20 mouse cellular contexts compared by ENCODE assay signal in genomic region chr10:77497185-77497584, GRCm38 (mm10).
"Had no signal": no experiment of that assay in that cellular context is flagged by ENCODE, and none has a peak within 500 bp of the region (broad histone marks: within the 10 kb centered on the region; RNA-seq: fewer than 3 reads in every experiment).

No protein-coding gene starts in this region.

- DNase-seq: liver, embryonic 13.5 days; liver, postnatal 0 days; lung, adult 2 months; lung, postnatal 14 days; lung, postnatal 36 days; right cerebral cortex, postnatal 14 days; right cerebral cortex, postnatal 4 days; spleen, adult 18-20 months; thymus, adult 18-20 months; thymus, postnatal 14 days; thymus, postnatal 36 days had no signal

- ATAC-seq: liver, postnatal 0 days; midbrain, embryonic 13.5 days; midbrain, embryonic 15.5 days had no signal

- H3K4me3 ChIP-seq: liver, embryonic 13.5 days; liver, embryonic 15.5 days; megakaryocyte, embryonic 14.5 days; midbrain, embryonic 13.5 days; midbrain, embryonic 15.5 days; myocyte; neural tube, embryonic 13.5 days; neural tube, embryonic 15.5 days had no signal

- H3K4me1 ChIP-seq: midbrain, embryonic 13.5 days; midbrain, embryonic 15.5 days; neural tube, embryonic 13.5 days; neural tube, embryonic 15.5 days had no signal

- H3K27me3 ChIP-seq: liver, embryonic 13.5 days; liver, embryonic 15.5 days; megakaryocyte, embryonic 14.5 days; midbrain, embryonic 13.5 days; midbrain, embryonic 15.5 days; neural tube, embryonic 13.5 days; neural tube, embryonic 15.5 days had no signal

- H3K4me2 ChIP-seq: liver, embryonic 13.5 days; liver, embryonic 15.5 days; midbrain, embryonic 11.5 days; midbrain, embryonic 13.5 days; midbrain, embryonic 15.5 days; neural tube, embryonic 13.5 days; neural tube, embryonic 15.5 days had no signal

- H3K9me3 ChIP-seq: liver, embryonic 13.5 days; liver, embryonic 15.5 days; megakaryocyte, embryonic 14.5 days; midbrain, embryonic 13.5 days; midbrain, embryonic 15.5 days; neural tube, embryonic 13.5 days; neural tube, embryonic 15.5 days had no signal

- H3K27ac ChIP-seq: liver, embryonic 13.5 days; liver, embryonic 15.5 days; macrophage; midbrain, embryonic 13.5 days; midbrain, embryonic 15.5 days; neural tube, embryonic 13.5 days; neural tube, embryonic 15.5 days had no signal

- H3K9ac ChIP-seq: liver, embryonic 13.5 days; liver, embryonic 15.5 days; liver, postnatal 0 days; midbrain, embryonic 13.5 days; midbrain, embryonic 15.5 days; neural tube, embryonic 13.5 days; neural tube, embryonic 15.5 days had no signal
